Mouse (Mus musculus) adrenal gland, postnatal 36 days (tissue): ENCODE data around the gene Klhl21. TPM values are rescaled to one million over a fixed set of nuclear protein-coding genes. Genes with fewer than 3 reads are reported as not detected.

Experiments used
- DNase-seq, 2 experiments: peaks; one replicate each; pipeline ENCODE4 v3.0.0; 2021; ENCODE audit warnings: mixed read lengths in 1 of 2
- long read RNA-seq, 2 experiments: library from polyadenylated mRNA; stranded (forward); transcript quantifications; one replicate each; pipeline ENCODE4 v2.0.0; 2021; ENCODE audit warnings: borderline sequencing depth in 2 of 2
- total RNA-seq, 2 experiments: library from RNA; stranded (reverse); gene quantifications; 2 replicates each; pipeline ENCODE4 v1.2.3; 2021

Gene Klhl21
- 10 to 100 TPM; 21.7 to 29.7 TPM for total RNA-seq
- long read RNA-seq, experiment 1, transcript Klhl21-201 (4 exons, 3,986 nt), result major isoform, 11 of 23 reads
- long read RNA-seq, experiment 1, partial matches to known transcripts, result 10 of 23 reads
- long read RNA-seq, experiment 1, other reads (novel, unspliced or antisense), result 2 of 23 reads
- long read RNA-seq, experiment 2, transcript Klhl21-201 (4 exons, 3,986 nt), result major isoform, 6 of 12 reads
- long read RNA-seq, experiment 2, partial matches to known transcripts, result 4 of 12 reads
- long read RNA-seq, experiment 2, other reads (novel, unspliced or antisense), result 2 of 12 reads

- peak; percentile 97 to 98 for DNase-seq
Measured at GRCm38 (mm10) chr4:152008622-152009075, at the start of gene Klhl21. Gene Klhl21 (plus strand): TSS chr4:152008803.

GRCm38 (mm10) chr4:151959849-151960512 is 48.6 kb upstream of the Klhl21 start:
- DNase-seq, result no peak

GRCm38 (mm10) chr4:151960513-151960854 is 48.1 kb upstream of the Klhl21 start:
- no peak for DNase-seq

DNA sequence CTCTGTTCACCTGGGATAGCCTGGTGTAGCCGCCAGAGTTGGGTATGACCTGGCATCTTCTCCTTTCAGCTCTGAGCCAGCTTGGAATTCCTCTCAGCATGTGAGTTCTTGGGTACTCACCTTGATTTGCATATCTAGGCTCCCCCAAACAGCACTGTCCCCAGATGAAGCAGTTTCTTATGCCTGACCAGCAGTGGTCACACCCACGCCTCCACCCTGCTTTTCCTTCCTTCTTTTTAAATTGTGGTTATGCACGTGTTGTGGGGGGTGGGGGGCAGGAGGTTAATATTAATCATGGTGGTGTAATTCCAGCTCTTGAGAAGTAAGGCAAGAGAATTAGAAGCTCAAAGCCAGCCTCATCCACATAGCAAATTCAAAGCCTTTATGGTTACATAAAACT is 45.8 kb upstream of the Klhl21 start:
- no peak for DNase-seq

- no peak for DNase-seq
Measured at GRCm38 (mm10) chr4:151968204-151968921, 40.2 kb upstream of the Klhl21 start.

GRCm38 (mm10) chr4:151972221-151972967 is 36.2 kb upstream of the Klhl21 start:
- no peak for DNase-seq

- peak; percentile 32 to 36 for DNase-seq
Measured at GRCm38 (mm10) chr4:151975441-151975840, 33.2 kb upstream of the Klhl21 start.

DNA sequence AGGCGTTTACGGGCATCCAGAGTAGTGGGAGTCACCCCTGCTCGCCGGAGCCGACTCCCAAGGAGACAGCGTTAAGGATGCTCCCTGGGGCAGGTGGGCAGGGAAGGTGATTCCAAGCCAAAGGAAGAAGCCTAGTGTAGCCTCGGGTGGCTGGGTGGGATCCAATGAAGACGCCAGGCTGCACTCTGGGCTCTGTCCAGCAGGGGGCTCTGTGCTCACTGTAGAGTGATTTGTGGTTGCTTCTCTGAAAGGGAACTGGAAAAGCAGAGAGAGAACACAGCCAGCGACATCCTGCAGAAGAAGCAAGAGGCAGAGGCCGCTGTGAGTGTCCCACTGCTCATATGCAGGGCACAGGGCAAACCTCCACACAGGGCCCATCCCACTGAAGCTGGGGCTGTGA is 30.9 kb upstream of the Klhl21 start:
- DNase-seq, result peak; percentile 83 to 89

DNA sequence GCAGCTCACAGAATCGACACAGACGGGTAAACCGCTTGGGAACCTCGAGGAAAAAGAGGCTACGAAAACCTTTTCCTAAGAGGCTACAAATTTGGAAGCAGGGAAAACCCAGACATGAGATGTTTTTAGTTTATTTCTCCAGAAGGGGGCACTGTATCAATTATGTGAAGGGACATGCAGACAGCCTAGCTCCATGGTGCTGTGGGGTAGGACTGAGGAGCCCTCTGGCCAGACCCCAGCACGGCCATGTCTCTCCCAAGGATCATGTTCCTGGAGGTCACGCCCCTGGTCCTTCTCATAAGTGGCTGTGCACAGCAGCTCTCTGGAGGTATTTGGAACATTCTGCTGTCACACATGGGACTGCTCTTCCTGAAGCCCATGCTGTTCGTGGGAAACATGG is 27.9 kb upstream of the Klhl21 start:
- DNase-seq, result no peak

DNA sequence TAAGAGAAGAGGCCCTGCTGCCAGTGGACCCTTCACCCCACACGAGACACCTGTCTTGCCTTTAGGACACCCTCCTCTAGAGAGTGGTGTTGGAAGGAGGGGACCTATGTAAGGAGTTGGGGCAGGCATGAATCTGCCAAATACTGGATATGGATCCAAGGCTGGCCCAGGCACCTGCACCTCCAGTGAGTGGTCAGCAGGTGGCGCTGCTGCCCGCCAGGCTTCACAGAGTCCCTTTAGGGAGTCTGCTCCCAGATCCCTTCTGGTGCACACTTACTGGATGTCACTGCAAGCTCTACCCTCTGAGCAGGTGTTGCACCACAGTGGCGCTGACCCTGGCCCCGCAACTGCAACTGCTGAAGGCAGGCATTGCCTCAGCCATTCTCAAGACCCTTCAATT is 27.2 kb upstream of the Klhl21 start:
- DNase-seq, result peak; percentile 86 to 87

DNA sequence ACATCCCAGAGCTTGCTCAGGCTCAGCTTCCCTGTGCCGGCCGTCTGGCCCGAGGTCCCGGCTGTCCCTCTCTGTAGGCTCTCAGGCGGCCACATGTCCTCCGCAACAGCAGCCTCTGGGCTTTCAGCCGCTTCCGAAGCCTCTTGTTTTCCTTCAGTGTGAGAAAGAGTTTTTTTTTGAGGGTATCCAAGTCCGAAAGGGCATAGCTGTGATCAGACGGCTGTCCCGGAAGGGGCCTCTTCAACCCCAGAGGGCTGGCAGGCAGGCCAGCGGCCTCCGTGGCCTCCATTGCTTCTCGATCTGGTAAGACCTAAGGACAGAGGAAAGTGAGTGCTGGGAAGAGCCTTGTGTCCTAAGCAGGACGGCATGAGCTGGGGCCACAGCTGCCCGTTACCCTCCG is 25.6 kb upstream of the Klhl21 start:
- no peak for DNase-seq

- DNase-seq, result peak in 1 of 2 experiments; percentile 31
Measured at GRCm38 (mm10) chr4:151983560-151983959, 25.0 kb upstream of the Klhl21 start.

DNA sequence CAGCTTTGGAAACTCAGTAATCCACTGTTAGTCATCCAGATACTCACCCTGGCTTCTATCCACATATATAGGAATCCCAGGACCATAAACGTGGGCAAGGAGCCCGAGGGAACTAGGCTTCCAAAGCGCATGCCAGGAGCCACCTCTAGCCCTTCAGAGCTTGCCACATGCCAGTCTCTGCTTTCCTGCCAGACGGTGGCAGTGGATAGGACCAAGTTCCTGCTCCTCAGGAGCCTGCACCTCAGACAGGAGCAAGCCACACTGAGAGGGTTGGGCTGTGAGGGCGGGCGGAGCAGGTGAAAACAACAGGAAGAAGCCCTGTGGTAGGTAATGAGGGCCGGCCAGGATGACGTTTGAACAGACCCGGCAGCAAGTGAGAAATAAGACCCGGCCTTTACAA is 22.7 kb upstream of the Klhl21 start:
- DNase-seq, result no peak

DNA sequence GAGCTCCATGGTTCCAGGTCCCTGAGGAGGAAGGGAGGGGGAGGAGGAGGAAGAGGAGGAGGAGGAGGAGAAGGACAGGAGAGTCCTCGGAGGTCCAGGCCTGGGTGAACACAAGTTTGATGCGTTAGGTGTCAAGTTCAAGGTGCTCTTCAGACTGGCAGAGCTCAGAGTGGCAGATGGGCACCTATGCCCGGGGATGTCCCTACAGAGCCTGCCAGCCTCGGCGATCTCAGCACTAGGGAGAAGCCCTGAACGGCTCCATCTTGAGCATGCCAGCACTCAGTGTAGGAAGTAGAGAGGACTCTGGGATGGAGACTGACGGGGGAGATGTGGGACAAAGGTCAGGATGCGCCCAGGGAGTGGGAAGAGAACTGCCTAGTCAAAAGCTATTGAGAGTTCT is 22.0 kb upstream of the Klhl21 start:
- DNase-seq, result no peak

DNA sequence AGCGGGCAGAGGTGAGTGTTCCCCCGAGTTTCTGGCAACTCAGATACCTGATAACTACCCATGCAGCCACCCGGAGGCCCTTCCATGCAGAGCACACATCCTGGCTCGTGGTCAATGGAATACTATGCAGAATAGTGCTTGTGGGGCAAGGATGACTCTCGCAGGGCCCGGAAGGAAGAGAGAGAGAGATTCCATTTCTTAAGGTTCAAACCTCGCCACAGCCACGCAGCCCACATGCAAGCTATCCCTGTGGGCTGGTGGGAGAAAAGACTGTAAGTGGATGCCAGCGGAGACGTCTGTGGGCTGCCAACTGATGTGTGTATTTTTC is 20.6 kb upstream of the Klhl21 start:
- no peak for DNase-seq

GRCm38 (mm10) chr4:151988342-151989109 is 20.1 kb upstream of the Klhl21 start, which contains the start of gene Thap3:
Gene Thap3 (minus strand): TSS chr4:151988997.
- DNase-seq, result peak; percentile 91 to 94

DNA sequence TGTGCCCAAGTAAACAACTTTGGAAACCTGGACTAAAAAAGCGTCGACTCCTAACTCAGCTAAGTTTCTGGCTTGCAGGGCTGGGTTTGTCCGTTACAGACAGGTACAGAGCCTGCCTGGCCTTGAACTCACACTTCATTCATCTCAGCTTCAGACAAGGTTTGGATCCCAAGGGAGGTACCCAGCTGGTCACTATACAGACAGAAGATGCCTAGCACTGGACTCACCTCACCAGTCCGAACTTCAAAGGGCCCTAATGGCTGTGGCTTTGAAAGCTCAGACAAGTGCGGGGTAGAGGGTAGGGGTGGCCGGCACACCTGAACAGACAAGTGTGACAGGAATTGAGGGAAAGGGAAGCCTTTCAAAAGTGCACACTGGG is 19.5 kb upstream of the Klhl21 start:
- DNase-seq, result no peak

- DNase-seq, result no peak
Measured at GRCm38 (mm10) chr4:151992091-151992490, 16.5 kb upstream of the Klhl21 start.

DNA sequence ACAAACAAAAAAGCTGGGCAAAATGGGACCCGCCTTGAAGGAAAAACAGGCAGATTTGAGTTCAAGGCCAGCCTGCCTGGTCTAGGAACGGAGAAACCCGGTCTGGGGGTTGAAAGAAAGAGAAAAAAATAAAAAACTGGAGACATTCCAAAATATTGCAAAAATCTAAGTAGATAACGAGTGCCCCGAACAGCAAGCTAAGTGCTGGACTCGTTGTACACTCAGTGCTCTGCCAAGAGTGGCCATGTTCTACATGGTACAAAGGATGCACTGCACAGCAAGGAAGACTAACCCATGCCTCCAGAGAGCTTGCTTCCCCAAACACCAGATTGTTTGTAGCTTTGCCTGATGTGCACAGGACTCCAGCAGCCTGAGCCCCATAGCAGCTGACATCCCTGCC is 15.6 kb upstream of the Klhl21 start:
- DNase-seq, result no peak

- peak; percentile 54 to 70 for DNase-seq
Measured at GRCm38 (mm10) chr4:151994228-151995171, 14.1 kb upstream of the Klhl21 start.
